Mouse (Mus musculus): ENCODE results near the gene Gpr176.

Gene Gpr176

DNA sequence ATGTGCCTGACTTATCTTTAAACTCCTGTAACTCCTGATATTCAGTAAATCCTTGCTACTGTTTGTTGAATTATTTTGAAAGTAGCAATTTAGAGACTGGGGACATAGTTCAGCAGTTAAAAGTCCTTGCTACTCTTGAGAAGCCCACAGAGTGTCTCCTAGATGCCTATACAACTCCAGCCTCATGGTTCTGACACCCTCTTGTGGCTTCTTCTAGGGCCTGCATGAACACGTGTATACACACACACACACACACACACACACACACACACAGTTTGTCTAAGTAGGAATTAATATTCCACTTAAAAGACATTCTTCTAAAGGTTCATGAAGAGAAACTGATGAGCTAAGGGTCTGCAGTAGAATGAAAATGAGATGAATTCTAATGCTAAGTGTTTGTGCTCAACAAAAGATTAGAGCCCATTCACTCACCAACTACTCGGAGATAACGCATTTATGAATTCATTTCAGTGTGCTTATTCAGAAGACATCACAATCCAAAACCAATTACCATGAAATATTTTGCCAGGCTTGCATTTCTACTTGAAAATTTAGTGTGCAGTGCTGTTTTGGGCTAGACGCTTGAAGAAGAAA, 144.6 kb downstream of the Gpr176 start:
- DNase-seq: no peak
